Mouse (Mus musculus): ENCODE data around the gene Sgtb. TPM values are rescaled to one million over a fixed set of nuclear protein-coding genes. Genes with fewer than 3 reads are reported as not detected.

The Sgtb gene
- 0.47 and 0.70 TPM in 2 replicates for polyA plus RNA-seq (2015; fragmentation: Nextera tagmentation; extraction: Ambion mirVana)

- ATAC-seq (ENCODE audit: insufficient read depth) = peak; percentile 97
- Histone ChIP-seq H3K27ac (replicated peaks) (peak within 1 kb of the TSS; percentile 57), H3K9me3 (replicated peaks) (no peaks in the 10 kb centered on the region), H3K4me1 (replicated peaks) (peaks cover 21% of the 10 kb centered on the region), H3K36me3 (replicated peaks) (no peaks in the 10 kb centered on the region), H3K27me3 (peaks cover 23% of the 10 kb centered on the region), H3K4me3 (replicated peaks) (peak within 1 kb of the TSS; percentile 69), H3K9ac (peak within 1 kb of the TSS; percentile 60), H3K4me2 (peak within 1 kb of the TSS; percentile 97)
- under 1% methylated on average over 34 of the region's 44 CpGs for WGBS (ENCODE audit: insufficient replicate concordance)
These were observed at the start of gene Sgtb, which contains the start of gene Nln for GRCm38 (mm10) chr13:104109288-104109815. Gene Sgtb, plus strand, starts transcription at chr13:104109741. Gene Nln, minus strand, starts transcription at chr13:104109614.

GRCm38 (mm10) chr13:104060231-104060630 lies 49.3 kb upstream of the Sgtb start:
- H3K9ac ChIP-seq = no peak overlapping the region
- H3K27me3 ChIP-seq = no peaks in the 10 kb centered on the region
- no peaks in the 10 kb centered on the region for H3K4me1 ChIP-seq (replicated peaks)
- H3K4me2 ChIP-seq = no peak overlapping the region
- no peak overlapping the region for H3K27ac ChIP-seq (replicated peaks)
- H3K9me3 ChIP-seq (replicated peaks) = no peaks in the 10 kb centered on the region
- WGBS (ENCODE audit: insufficient replicate concordance) = 78% methylated on average over 1 of the region's 1 CpGs
- no peak for ATAC-seq (ENCODE audit: insufficient read depth)
- H3K4me3 ChIP-seq (replicated peaks) = no peak overlapping the region
- H3K36me3 ChIP-seq (replicated peaks) = no peaks in the 10 kb centered on the region

- Histone ChIP-seq H3K4me2 (no peak overlapping the region), H3K4me1 (replicated peaks) (no peaks in the 10 kb centered on the region), H3K27ac (replicated peaks) (no peak overlapping the region), H3K9me3 (replicated peaks) (no peaks in the 10 kb centered on the region), H3K27me3 (no peaks in the 10 kb centered on the region), H3K9ac (no peak overlapping the region), H3K36me3 (replicated peaks) (no peaks in the 10 kb centered on the region), H3K4me3 (replicated peaks) (no peak overlapping the region)
- WGBS (ENCODE audit: insufficient replicate concordance) = 68% methylated on average over 2 of the region's 2 CpGs
- no peak for ATAC-seq (ENCODE audit: insufficient read depth)
These were observed 47.4 kb upstream of the Sgtb start for GRCm38 (mm10) chr13:104061975-104062750.

GRCm38 (mm10) chr13:104063061-104063460 lies 46.5 kb upstream of the Sgtb start:
- H3K9me3 ChIP-seq (replicated peaks) = no peaks in the 10 kb centered on the region
- no peak overlapping the region for H3K9ac ChIP-seq
- no peak overlapping the region for H3K4me3 ChIP-seq (replicated peaks)
- no peaks in the 10 kb centered on the region for H3K4me1 ChIP-seq (replicated peaks)
- no peak for ATAC-seq (ENCODE audit: insufficient read depth)
- no peak overlapping the region for H3K4me2 ChIP-seq
- no peaks in the 10 kb centered on the region for H3K27me3 ChIP-seq
- no peak overlapping the region for H3K27ac ChIP-seq (replicated peaks)
- 83% methylated on average over 9 of the region's 9 CpGs for WGBS (ENCODE audit: insufficient replicate concordance)
- H3K36me3 ChIP-seq (replicated peaks) = no peaks in the 10 kb centered on the region

GRCm38 (mm10) chr13:104065649-104066347 lies 43.7 kb upstream of the Sgtb start:
- no peaks in the 10 kb centered on the region for H3K36me3 ChIP-seq (replicated peaks)
- no peaks in the 10 kb centered on the region for H3K9me3 ChIP-seq (replicated peaks)
- ATAC-seq (ENCODE audit: insufficient read depth) = no peak
- no peaks in the 10 kb centered on the region for H3K27me3 ChIP-seq
- no peaks in the 10 kb centered on the region for H3K4me1 ChIP-seq (replicated peaks)
- H3K4me3 ChIP-seq (replicated peaks) = no peak overlapping the region
- H3K9ac ChIP-seq = no peak overlapping the region
- H3K27ac ChIP-seq (replicated peaks) = no peak overlapping the region
- H3K4me2 ChIP-seq = no peak overlapping the region
- WGBS (ENCODE audit: insufficient replicate concordance) = 60% methylated on average over 2 of the region's 2 CpGs

- Histone ChIP-seq H3K36me3 (replicated peaks) (no peaks in the 10 kb centered on the region; the same call in 1 of the 2 replicates), H3K27me3 (no peaks in the 10 kb centered on the region), H3K4me3 (replicated peaks) (no peak overlapping the region), H3K4me1 (replicated peaks) (no peaks in the 10 kb centered on the region), H3K9ac (no peak overlapping the region), H3K27ac (replicated peaks) (no peak overlapping the region), H3K9me3 (replicated peaks) (no peaks in the 10 kb centered on the region), H3K4me2 (no peak overlapping the region)
- 79% methylated on average over 11 of the region's 11 CpGs for WGBS (ENCODE audit: insufficient replicate concordance)
- no peak for ATAC-seq (ENCODE audit: insufficient read depth)
These were observed 40.3 kb upstream of the Sgtb start for GRCm38 (mm10) chr13:104069216-104069615.

GRCm38 (mm10) chr13:104070703-104071102 lies 38.8 kb upstream of the Sgtb start:
- 54% methylated on average over 3 of the region's 3 CpGs for WGBS (ENCODE audit: insufficient replicate concordance)
- no peak for ATAC-seq (ENCODE audit: insufficient read depth)
- no peaks in the 10 kb centered on the region for H3K9me3 ChIP-seq (replicated peaks)
- 0 out of 2 replicates have a peak, but pooled peaks cover 4% of the 10 kb centered on the region for H3K4me1 ChIP-seq (replicated peaks)
- H3K4me2 ChIP-seq = no peak overlapping the region
- H3K27ac ChIP-seq (replicated peaks) = no peak overlapping the region
- no peak overlapping the region for H3K4me3 ChIP-seq (replicated peaks)
- no peaks in the 10 kb centered on the region; the same call in 1 of the 2 replicates for H3K36me3 ChIP-seq (replicated peaks)
- no peaks in the 10 kb centered on the region for H3K27me3 ChIP-seq
- H3K9ac ChIP-seq = no peak overlapping the region

- H3K4me2 ChIP-seq = no peak overlapping the region
- H3K4me1 ChIP-seq (replicated peaks) = 0 out of 2 replicates have a peak, but pooled peaks cover 4% of the 10 kb centered on the region
- no peaks in the 10 kb centered on the region for H3K27me3 ChIP-seq
- no peak for ATAC-seq (ENCODE audit: insufficient read depth)
- H3K9ac ChIP-seq = no peak overlapping the region
- H3K36me3 ChIP-seq (replicated peaks) = no peaks in the 10 kb centered on the region; the same call in 1 of the 2 replicates
- H3K4me3 ChIP-seq (replicated peaks) = no peak overlapping the region
- 74% methylated on average over 9 of the region's 9 CpGs for WGBS (ENCODE audit: insufficient replicate concordance)
- no peaks in the 10 kb centered on the region for H3K9me3 ChIP-seq (replicated peaks)
- H3K27ac ChIP-seq (replicated peaks) = no peak overlapping the region
These were observed 37.2 kb upstream of the Sgtb start for GRCm38 (mm10) chr13:104072351-104072750.

GRCm38 (mm10) chr13:104074230-104074629 lies 35.3 kb upstream of the Sgtb start:
- H3K27ac ChIP-seq (replicated peaks) = no peak overlapping the region
- WGBS (ENCODE audit: insufficient replicate concordance) = 29% methylated on average over 8 of the region's 8 CpGs
- no peak overlapping the region for H3K9ac ChIP-seq
- H3K36me3 ChIP-seq (replicated peaks) = no peaks in the 10 kb centered on the region; the same call in 1 of the 2 replicates
- no peak overlapping the region for H3K4me2 ChIP-seq
- no peak for ATAC-seq (ENCODE audit: insufficient read depth)
- 0 out of 2 replicates have a peak, but pooled peaks cover 4% of the 10 kb centered on the region for H3K4me1 ChIP-seq (replicated peaks)
- H3K27me3 ChIP-seq = no peaks in the 10 kb centered on the region
- no peak overlapping the region for H3K4me3 ChIP-seq (replicated peaks)
- no peaks in the 10 kb centered on the region for H3K9me3 ChIP-seq (replicated peaks)

GRCm38 (mm10) chr13:104074731-104075130 lies 34.8 kb upstream of the Sgtb start:
- WGBS (ENCODE audit: insufficient replicate concordance) = 44% methylated on average over 10 of the region's 10 CpGs
- no peak overlapping the region for H3K27ac ChIP-seq (replicated peaks)
- no peak overlapping the region for H3K9ac ChIP-seq
- 0 out of 2 replicates have a peak, but pooled peaks cover 4% of the 10 kb centered on the region for H3K4me1 ChIP-seq (replicated peaks)
- H3K27me3 ChIP-seq = no peaks in the 10 kb centered on the region
- ATAC-seq (ENCODE audit: insufficient read depth) = no peak
- H3K4me2 ChIP-seq = no peak overlapping the region
- no peak overlapping the region for H3K4me3 ChIP-seq (replicated peaks)
- no peaks in the 10 kb centered on the region; the same call in 1 of the 2 replicates for H3K36me3 ChIP-seq (replicated peaks)
- H3K9me3 ChIP-seq (replicated peaks) = no peaks in the 10 kb centered on the region

- Histone ChIP-seq H3K27ac (replicated peaks) (no peak overlapping the region), H3K9me3 (replicated peaks) (no peaks in the 10 kb centered on the region), H3K9ac (no peak overlapping the region), H3K36me3 (replicated peaks) (no peaks in the 10 kb centered on the region), H3K4me1 (replicated peaks) (0 out of 2 replicates have a peak, but pooled peaks cover 4% of the 10 kb centered on the region), H3K4me2 (no peak overlapping the region), H3K27me3 (no peaks in the 10 kb centered on the region), H3K4me3 (replicated peaks) (no peak overlapping the region)
- ATAC-seq (ENCODE audit: insufficient read depth) = no peak
- WGBS (ENCODE audit: insufficient replicate concordance) = 68% methylated on average over 6 of the region's 6 CpGs
These were observed 32.5 kb upstream of the Sgtb start for GRCm38 (mm10) chr13:104076993-104077392.
